Mouse (Mus musculus): ENCODE measurements at regions not wholly inside any gene's neighbourhood (a gene's known extent, or its start where the extent isn't known, plus 50 kb on each side); places are given as distances from the start of the nearest gene placed in this dataset.

GRCm38 (mm10) chr9:85125775-85126174 lies 186.8 kb upstream of the Gm11114 start:
- ATAC-seq (replicated peaks; ENCODE audit: low FRiP score, low TSS enrichment, low read depth) (no peak), DNase-seq (ENCODE audit: low spot score) (no peak)
- Histone ChIP-seq H3K4me1 (replicated peaks; ENCODE audit: control insufficient read depth, insufficient read depth, low read length) (peaks cover 8% of the 10 kb centered on the region; the same call in 1 of the 2 replicates), H3K9ac (ENCODE audit: low read length) (no peak overlapping the region), H3K27me3 (replicated peaks; ENCODE audit: control insufficient read depth, insufficient read depth, low read length) (no peaks in the 10 kb centered on the region), H3K4me2 (ENCODE audit: low read length) (no peak overlapping the region), H3K9me3 (ENCODE audit: control insufficient read depth, low read length) (no peaks in the 10 kb centered on the region), H3K27ac (ENCODE audit: low read depth) (peak overlapping the region; percentile 64), H3K36me3 (ENCODE audit: control insufficient read depth, insufficient read depth, low read length) (no peaks in the 10 kb centered on the region), H3K4me3 (ENCODE audit: low read depth, low read length) (no peak overlapping the region)
- 58% methylated on average over 4 of the region's 4 CpGs for WGBS

GRCm38 (mm10) chr9:85126541-85126940 lies 186.0 kb upstream of the Gm11114 start:
- DNase-seq (ENCODE audit: low spot score) (no peak), ATAC-seq (replicated peaks; ENCODE audit: low FRiP score, low TSS enrichment, low read depth) (no peak)
- no peaks in the 10 kb centered on the region for H3K27me3 ChIP-seq (replicated peaks; ENCODE audit: control insufficient read depth, insufficient read depth, low read length)
- H3K36me3 ChIP-seq (ENCODE audit: control insufficient read depth, insufficient read depth, low read length) = no peaks in the 10 kb centered on the region
- no peak overlapping the region for H3K9ac ChIP-seq (ENCODE audit: low read length)
- H3K4me1 ChIP-seq (replicated peaks; ENCODE audit: control insufficient read depth, insufficient read depth, low read length) = peaks cover 8% of the 10 kb centered on the region; the same call in 1 of the 2 replicates
- no peak overlapping the region for H3K4me3 ChIP-seq (ENCODE audit: low read depth, low read length)
- H3K9me3 ChIP-seq (ENCODE audit: control insufficient read depth, low read length) = no peaks in the 10 kb centered on the region
- H3K27ac ChIP-seq (ENCODE audit: low read depth) = peak overlapping the region; percentile 64
- no peak overlapping the region for H3K4me2 ChIP-seq (ENCODE audit: low read length)
- WGBS = 72% methylated on average over 6 of the region's 6 CpGs

DNA sequence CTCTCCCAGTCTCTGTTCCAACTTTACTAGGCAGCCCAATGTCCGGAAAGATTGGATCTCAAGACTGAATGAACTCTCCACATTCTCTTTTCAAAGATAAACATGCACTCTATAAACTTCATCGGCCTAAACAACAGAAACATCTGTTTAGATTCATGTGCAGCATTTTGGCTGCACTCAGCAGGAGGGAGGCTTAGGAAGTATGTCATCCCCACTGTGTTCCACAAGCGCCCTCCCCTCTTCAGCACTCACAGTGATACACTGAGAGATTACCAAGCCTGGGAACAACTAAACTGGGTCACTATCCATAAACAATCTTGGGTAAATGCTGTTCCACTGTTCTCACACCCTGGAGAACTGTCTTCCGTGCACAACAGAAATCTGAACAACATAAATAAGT lies 185.5 kb upstream of the Gm11114 start:
- DNase-seq (ENCODE audit: low spot score) = no peak

GRCm38 (mm10) chr9:85134900-85135299 lies 177.7 kb upstream of the Gm11114 start:
- Histone ChIP-seq H3K9ac (ENCODE audit: low read length) (no peak overlapping the region), H3K36me3 (ENCODE audit: control insufficient read depth, insufficient read depth, low read length) (no peaks in the 10 kb centered on the region), H3K4me2 (ENCODE audit: low read length) (no peak overlapping the region), H3K27me3 (replicated peaks; ENCODE audit: control insufficient read depth, insufficient read depth, low read length) (no peaks in the 10 kb centered on the region), H3K27ac (ENCODE audit: low read depth) (no peak overlapping the region), H3K4me3 (ENCODE audit: low read depth, low read length) (no peak overlapping the region), H3K9me3 (ENCODE audit: control insufficient read depth, low read length) (no peaks in the 10 kb centered on the region), H3K4me1 (replicated peaks; ENCODE audit: control insufficient read depth, insufficient read depth, low read length) (no peaks in the 10 kb centered on the region)
- 100% methylated on average over 1 of the region's 1 CpGs for WGBS
- ATAC-seq (replicated peaks; ENCODE audit: low FRiP score, low TSS enrichment, low read depth) = no peak
- DNase-seq (ENCODE audit: low spot score) = no peak

More for the DNA sequence above, 185.5 kb upstream of the Gm11114 start:
- no peak for ATAC-seq (replicated peaks; ENCODE audit: low FRiP score, low TSS enrichment, low read depth)
- Histone ChIP-seq H3K9ac (ENCODE audit: low read length) (no peak overlapping the region), H3K4me2 (ENCODE audit: low read length) (no peak overlapping the region), H3K36me3 (ENCODE audit: control insufficient read depth, insufficient read depth, low read length) (no peaks in the 10 kb centered on the region), H3K9me3 (ENCODE audit: control insufficient read depth, low read length) (no peaks in the 10 kb centered on the region), H3K27me3 (replicated peaks; ENCODE audit: control insufficient read depth, insufficient read depth, low read length) (no peaks in the 10 kb centered on the region), H3K27ac (ENCODE audit: low read depth) (peak overlapping the region; percentile 29; the same call in 1 of the 2 replicates), H3K4me1 (replicated peaks; ENCODE audit: control insufficient read depth, insufficient read depth, low read length) (peaks cover 8% of the 10 kb centered on the region; the same call in 1 of the 2 replicates), H3K4me3 (ENCODE audit: low read depth, low read length) (no peak overlapping the region)
- WGBS = 51% methylated on average over 4 of the region's 4 CpGs

- Histone ChIP-seq H3K4me1 (replicated peaks; ENCODE audit: control insufficient read depth, insufficient read depth, low read length) (no peaks in the 10 kb centered on the region), H3K27me3 (replicated peaks; ENCODE audit: control insufficient read depth, insufficient read depth, low read length) (no peaks in the 10 kb centered on the region), H3K27ac (ENCODE audit: low read depth) (no peak overlapping the region), H3K9me3 (ENCODE audit: control insufficient read depth, low read length) (no peaks in the 10 kb centered on the region), H3K9ac (ENCODE audit: low read length) (no peak overlapping the region), H3K4me3 (ENCODE audit: low read depth, low read length) (no peak overlapping the region), H3K36me3 (ENCODE audit: control insufficient read depth, insufficient read depth, low read length) (no peaks in the 10 kb centered on the region), H3K4me2 (ENCODE audit: low read length) (no peak overlapping the region)
- DNase-seq (ENCODE audit: low spot score) (no peak), ATAC-seq (replicated peaks; ENCODE audit: low FRiP score, low TSS enrichment, low read depth) (no peak)
- WGBS = 66% methylated on average over 6 of the region's 6 CpGs
These were observed 175.6 kb upstream of the Gm11114 start for GRCm38 (mm10) chr9:85136715-85137582.

DNA sequence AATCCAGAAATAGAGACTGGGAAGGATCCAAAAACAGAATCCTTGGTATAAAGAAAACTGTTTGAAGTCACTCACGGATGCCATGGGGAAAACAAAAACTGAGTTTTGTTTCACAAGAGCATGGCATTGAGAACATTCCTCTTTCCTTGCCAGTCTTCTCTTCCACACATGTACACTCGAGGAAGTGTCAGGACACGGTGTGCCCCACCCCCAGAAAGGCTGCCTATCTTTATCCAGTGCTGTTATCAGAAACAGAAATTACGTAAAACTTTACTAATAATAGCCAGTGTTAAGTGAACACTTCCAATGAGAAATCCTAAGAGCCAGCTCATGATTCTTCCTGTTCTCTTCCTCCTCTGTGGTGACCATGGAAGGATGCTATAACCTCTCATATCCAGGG lies 172.7 kb upstream of the Gm11114 start:
- WGBS = 77% methylated on average over 4 of the region's 4 CpGs
- ATAC-seq (replicated peaks; ENCODE audit: low FRiP score, low TSS enrichment, low read depth) = no peak
- no peaks in the 10 kb centered on the region for H3K27me3 ChIP-seq (replicated peaks; ENCODE audit: control insufficient read depth, insufficient read depth, low read length)

GRCm38 (mm10) chr9:85144363-85144762 lies 168.2 kb upstream of the Gm11114 start:
- Histone ChIP-seq H3K27me3 (replicated peaks; ENCODE audit: control insufficient read depth, insufficient read depth, low read length) (no peaks in the 10 kb centered on the region), H3K27ac (ENCODE audit: low read depth) (no peak overlapping the region), H3K4me3 (ENCODE audit: low read depth, low read length) (no peak overlapping the region), H3K9ac (ENCODE audit: low read length) (no peak overlapping the region), H3K36me3 (ENCODE audit: control insufficient read depth, insufficient read depth, low read length) (no peaks in the 10 kb centered on the region), H3K9me3 (ENCODE audit: control insufficient read depth, low read length) (no peaks in the 10 kb centered on the region), H3K4me2 (ENCODE audit: low read length) (no peak overlapping the region), H3K4me1 (replicated peaks; ENCODE audit: control insufficient read depth, insufficient read depth, low read length) (no peaks in the 10 kb centered on the region)
- 89% methylated on average over 2 of the region's 2 CpGs for WGBS
- ATAC-seq (replicated peaks; ENCODE audit: low FRiP score, low TSS enrichment, low read depth) (no peak), DNase-seq (ENCODE audit: low spot score) (no peak)

More for the DNA sequence above, 172.7 kb upstream of the Gm11114 start:
- H3K9me3 ChIP-seq (ENCODE audit: control insufficient read depth, low read length) = no peaks in the 10 kb centered on the region
- H3K4me2 ChIP-seq (ENCODE audit: low read length) = no peak overlapping the region
- no peak overlapping the region for H3K27ac ChIP-seq (ENCODE audit: low read depth)
- H3K36me3 ChIP-seq (ENCODE audit: control insufficient read depth, insufficient read depth, low read length) = no peaks in the 10 kb centered on the region
- no peak for DNase-seq (ENCODE audit: low spot score)
- H3K4me3 ChIP-seq (ENCODE audit: low read depth, low read length) = no peak overlapping the region
- no peaks in the 10 kb centered on the region for H3K4me1 ChIP-seq (replicated peaks; ENCODE audit: control insufficient read depth, insufficient read depth, low read length)
- H3K9ac ChIP-seq (ENCODE audit: low read length) = no peak overlapping the region

DNA sequence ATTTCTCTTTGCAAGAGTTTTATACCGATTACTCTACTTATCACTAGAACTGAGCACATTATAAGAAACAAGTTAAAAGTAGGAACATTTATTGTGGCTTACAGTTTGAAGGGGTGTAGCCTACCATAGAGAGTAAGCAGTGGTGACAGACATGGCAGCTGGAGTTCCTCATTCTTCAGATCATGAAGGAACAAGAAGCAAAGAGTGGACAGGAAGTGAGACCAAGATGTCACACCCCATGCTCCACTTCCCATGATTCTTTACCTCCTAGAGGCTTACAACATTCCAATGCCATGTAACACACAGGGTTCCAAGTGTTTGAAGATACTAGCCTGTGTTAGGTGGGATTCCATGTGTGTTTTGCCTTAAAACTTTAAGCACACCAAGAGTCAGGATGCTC lies 146.9 kb upstream of the Gm11114 start:
- Histone ChIP-seq H3K9ac (ENCODE audit: low read length) (no peak overlapping the region), H3K27me3 (replicated peaks; ENCODE audit: control insufficient read depth, insufficient read depth, low read length) (no peaks in the 10 kb centered on the region), H3K4me2 (ENCODE audit: low read length) (no peak overlapping the region), H3K4me1 (replicated peaks; ENCODE audit: control insufficient read depth, insufficient read depth, low read length) (no peaks in the 10 kb centered on the region), H3K9me3 (ENCODE audit: control insufficient read depth, low read length) (no peaks in the 10 kb centered on the region), H3K27ac (ENCODE audit: low read depth) (no peak overlapping the region), H3K4me3 (ENCODE audit: low read depth, low read length) (no peak overlapping the region), H3K36me3 (ENCODE audit: control insufficient read depth, insufficient read depth, low read length) (no peaks in the 10 kb centered on the region)
- DNase-seq (ENCODE audit: low spot score) (no peak), ATAC-seq (replicated peaks; ENCODE audit: low FRiP score, low TSS enrichment, low read depth) (no peak)
- WGBS = 94% methylated on average over 1 of the region's 1 CpGs

DNA sequence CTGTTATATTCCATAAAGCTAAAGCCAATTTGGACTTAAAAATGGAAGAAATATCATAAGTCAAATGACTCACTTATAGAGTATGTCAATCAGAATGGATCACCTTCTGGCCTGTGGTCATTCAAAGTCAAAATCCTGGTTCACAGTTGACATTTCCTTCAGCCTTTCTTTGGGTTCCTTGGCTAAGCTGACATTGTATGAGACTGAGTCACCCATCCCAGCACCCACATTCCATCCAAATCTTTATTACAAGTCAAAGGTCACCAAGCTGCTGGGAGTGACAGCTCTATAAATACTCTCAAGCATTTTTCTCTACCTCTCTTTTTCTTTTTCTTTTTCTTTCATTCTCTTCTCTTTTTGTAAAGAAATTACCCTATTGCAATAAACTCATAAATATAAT lies 145.3 kb upstream of the Gm11114 start:
- Histone ChIP-seq H3K27me3 (replicated peaks; ENCODE audit: control insufficient read depth, insufficient read depth, low read length) (no peaks in the 10 kb centered on the region), H3K27ac (ENCODE audit: low read depth) (no peak overlapping the region), H3K4me3 (ENCODE audit: low read depth, low read length) (no peak overlapping the region), H3K4me2 (ENCODE audit: low read length) (no peak overlapping the region), H3K9me3 (ENCODE audit: control insufficient read depth, low read length) (no peaks in the 10 kb centered on the region), H3K36me3 (ENCODE audit: control insufficient read depth, insufficient read depth, low read length) (no peaks in the 10 kb centered on the region), H3K4me1 (replicated peaks; ENCODE audit: control insufficient read depth, insufficient read depth, low read length) (no peaks in the 10 kb centered on the region), H3K9ac (ENCODE audit: low read length) (no peak overlapping the region)
- DNase-seq (ENCODE audit: low spot score) = no peak
- no peak for ATAC-seq (replicated peaks; ENCODE audit: low FRiP score, low TSS enrichment, low read depth)

Data from intestine, embryonic 14.5 days (tissue).